Mouse (Mus musculus): ENCODE results near the gene Jtb. TPM values are rescaled to one million over a fixed set of nuclear protein-coding genes. Genes with fewer than 3 reads are reported as not detected.

Gene Jtb
- polyA plus RNA-seq, 1 experiment from 2014 or later: 89.6 TPM

DNA sequence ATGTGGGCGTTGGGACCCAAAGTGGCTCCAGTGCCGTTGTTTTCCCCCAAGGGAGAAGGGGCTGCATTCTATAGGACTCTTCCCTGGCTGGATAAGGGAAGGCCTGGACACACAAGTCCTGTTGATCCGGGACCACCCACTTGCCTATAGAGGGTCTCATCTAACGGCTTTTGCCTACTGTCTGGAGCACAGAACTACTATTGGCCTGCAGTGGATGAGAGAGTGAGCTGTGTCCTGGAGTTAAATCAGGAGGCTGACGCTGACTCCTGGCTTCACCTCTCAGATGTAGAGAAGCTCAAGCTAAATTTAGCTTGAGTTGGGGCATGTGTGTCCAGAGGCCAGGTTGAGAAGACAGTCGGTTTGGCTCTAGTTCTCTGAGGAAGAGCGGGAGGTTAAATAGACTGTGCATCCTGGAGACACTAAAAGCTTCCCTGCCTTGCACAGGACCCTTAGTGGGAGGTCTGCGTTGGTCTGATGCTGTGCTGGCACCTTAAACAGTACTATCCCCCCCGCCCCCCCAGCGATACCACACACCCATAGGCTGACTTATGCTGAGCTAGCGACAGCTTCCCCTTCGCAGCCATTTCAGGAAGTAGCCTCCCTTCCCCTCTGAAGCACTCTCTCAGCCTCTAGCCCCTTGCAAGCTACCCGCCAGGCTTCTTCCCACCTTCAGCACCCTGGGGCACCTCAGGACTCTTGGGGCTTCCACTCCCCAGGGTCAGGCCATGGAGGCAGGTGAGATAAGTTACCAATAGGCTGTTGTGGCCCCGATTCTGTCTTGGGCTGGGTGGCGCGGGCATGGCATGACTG lies 34.7 kb downstream of the Jtb start:
- peak overlapping the region; percentile 88 for H3K4me2 ChIP-seq (ENCODE audit: low read depth, low read length)
- no peaks in the 10 kb centered on the region for H3K27me3 ChIP-seq (ENCODE audit: control insufficient read depth, insufficient read depth, low read length)
- peaks cover 25% of the 10 kb centered on the region for H3K36me3 ChIP-seq (ENCODE audit: control insufficient read depth, insufficient read depth)
- peak overlapping the region; percentile 81 for H3K4me3 ChIP-seq (ENCODE audit: low read length)
- H3K27ac ChIP-seq (ENCODE audit: low read length): peak overlapping the region; percentile 99
- WGBS: 14% methylated on average over 16 of the region's 16 CpGs
- ATAC-seq (replicated peaks; ENCODE audit: extremely low read depth, insufficient read depth, low FRiP score): peak; percentile 53
- peaks cover 16% of the 10 kb centered on the region for H3K4me1 ChIP-seq (ENCODE audit: control insufficient read depth, insufficient read depth, low read length)
- no peaks in the 10 kb centered on the region for H3K9me3 ChIP-seq (replicated peaks; ENCODE audit: control insufficient read depth, low read length)
- H3K9ac ChIP-seq (ENCODE audit: low read length): peak overlapping the region; percentile 96

DNA sequence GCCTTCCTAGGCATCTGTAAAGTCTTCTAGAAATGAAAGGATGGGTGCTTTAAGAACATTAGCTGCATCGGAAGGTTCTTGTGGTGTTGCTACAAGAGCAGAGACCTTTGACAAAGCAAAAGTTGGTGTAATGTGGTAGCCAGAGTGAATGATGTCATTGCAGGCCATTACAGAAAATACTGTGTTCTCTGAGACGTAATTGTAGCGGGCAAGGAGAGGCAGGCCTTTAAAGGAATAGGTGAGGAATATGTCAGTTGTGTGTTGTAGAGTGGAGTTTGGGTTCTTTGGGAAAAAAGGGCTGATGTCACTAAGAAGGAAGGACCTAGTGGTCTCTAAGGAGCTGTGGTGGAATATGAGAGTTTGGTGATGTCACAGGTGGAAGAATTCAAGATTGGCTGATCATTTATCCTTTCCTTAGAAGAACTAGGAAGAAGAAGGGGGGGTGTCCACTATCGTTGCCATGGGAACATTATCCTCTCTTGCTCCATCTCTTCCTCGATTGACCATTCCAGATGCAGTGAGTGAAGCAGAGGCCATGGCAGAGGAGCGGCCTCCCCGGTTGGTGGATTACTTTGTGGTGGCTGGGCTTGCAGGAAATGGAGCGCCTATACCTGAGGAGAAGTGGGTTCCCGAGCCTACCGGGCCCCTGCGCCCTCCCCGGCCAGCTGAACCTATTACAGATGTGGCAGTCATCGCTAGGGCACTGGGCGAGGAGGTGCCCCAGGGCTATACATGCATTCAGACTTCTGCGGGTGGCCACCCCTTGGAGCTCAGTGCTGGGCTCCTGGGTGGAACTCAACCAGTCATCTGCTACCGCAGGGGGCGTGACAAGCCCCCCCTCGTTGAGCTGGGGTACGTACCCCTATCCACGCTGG lies 35.7 kb downstream of the Jtb start:
- peak overlapping the region; percentile 99 for H3K27ac ChIP-seq (ENCODE audit: low read length)
- no peak for ATAC-seq (replicated peaks; ENCODE audit: extremely low read depth, insufficient read depth, low FRiP score)
- 92% methylated on average over 20 of the region's 20 CpGs for WGBS
- H3K9me3 ChIP-seq (replicated peaks; ENCODE audit: control insufficient read depth, low read length): no peaks in the 10 kb centered on the region
- peak overlapping the region; percentile 88 for H3K4me2 ChIP-seq (ENCODE audit: low read depth, low read length)
- no peaks in the 10 kb centered on the region for H3K27me3 ChIP-seq (ENCODE audit: control insufficient read depth, insufficient read depth, low read length)
- peaks cover 20% of the 10 kb centered on the region for H3K36me3 ChIP-seq (ENCODE audit: control insufficient read depth, insufficient read depth)
- H3K4me1 ChIP-seq (ENCODE audit: control insufficient read depth, insufficient read depth, low read length): peaks cover 16% of the 10 kb centered on the region
- peak overlapping the region; percentile 81 for H3K4me3 ChIP-seq (ENCODE audit: low read length)
- H3K9ac ChIP-seq (ENCODE audit: low read length): peak overlapping the region; percentile 96

DNA sequence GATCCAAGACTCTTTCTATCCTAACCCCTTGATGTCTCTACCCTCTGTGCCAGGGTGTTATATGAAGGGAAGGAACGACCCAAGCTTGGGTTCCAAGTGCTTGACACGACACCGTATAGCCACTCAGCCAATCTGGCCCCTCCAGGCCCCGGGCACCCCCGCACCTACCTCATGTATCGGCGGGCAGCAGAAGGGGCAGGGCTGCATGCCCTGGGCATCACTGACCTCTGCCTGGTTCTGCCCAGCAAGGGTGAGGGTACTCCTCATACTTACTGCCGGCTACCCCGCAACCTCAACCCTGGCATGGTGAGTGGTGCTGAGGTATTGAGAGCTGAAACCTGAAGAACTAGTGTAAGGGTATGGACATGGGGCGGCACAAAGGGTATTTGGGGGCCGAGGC lies 36.8 kb downstream of the Jtb start:
- H3K9ac ChIP-seq (ENCODE audit: low read length): no peak overlapping the region
- WGBS: 93% methylated on average over 11 of the region's 11 CpGs
- no peak overlapping the region for H3K4me2 ChIP-seq (ENCODE audit: low read depth, low read length)
- H3K4me1 ChIP-seq (ENCODE audit: control insufficient read depth, insufficient read depth, low read length): peaks cover 16% of the 10 kb centered on the region
- peaks cover 25% of the 10 kb centered on the region for H3K36me3 ChIP-seq (ENCODE audit: control insufficient read depth, insufficient read depth)
- ATAC-seq (replicated peaks; ENCODE audit: extremely low read depth, insufficient read depth, low FRiP score): no peak
- H3K9me3 ChIP-seq (replicated peaks; ENCODE audit: control insufficient read depth, low read length): no peaks in the 10 kb centered on the region
- no peak overlapping the region for H3K4me3 ChIP-seq (ENCODE audit: low read length)
- H3K27me3 ChIP-seq (ENCODE audit: control insufficient read depth, insufficient read depth, low read length): no peaks in the 10 kb centered on the region
- H3K27ac ChIP-seq (ENCODE audit: low read length): no peak overlapping the region

DNA sequence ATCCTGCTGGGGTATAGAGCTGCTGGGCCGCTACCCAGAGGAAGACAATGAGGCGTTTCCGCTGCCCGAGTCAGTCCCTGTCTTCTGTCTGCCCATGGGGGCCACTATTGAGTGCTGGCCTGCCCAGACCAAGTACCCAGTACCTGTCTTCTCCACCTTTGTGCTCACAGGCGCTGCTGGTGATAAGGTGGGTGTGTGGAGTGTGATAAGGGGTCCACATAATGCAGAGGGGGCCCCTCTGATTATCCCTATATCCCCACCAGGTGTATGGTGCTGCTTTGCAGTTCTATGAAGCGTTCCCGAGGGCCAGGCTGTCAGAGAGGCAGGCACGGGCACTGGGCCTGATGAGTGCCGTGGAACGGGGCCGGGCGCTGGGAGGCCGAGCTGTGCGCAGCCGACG lies 37.6 kb downstream of the Jtb start:
- peaks cover 22% of the 10 kb centered on the region for H3K36me3 ChIP-seq (ENCODE audit: control insufficient read depth, insufficient read depth)
- no peaks in the 10 kb centered on the region for H3K27me3 ChIP-seq (ENCODE audit: control insufficient read depth, insufficient read depth, low read length)
- H3K27ac ChIP-seq (ENCODE audit: low read length): no peak overlapping the region
- no peak overlapping the region for H3K4me2 ChIP-seq (ENCODE audit: low read depth, low read length)
- peaks cover 16% of the 10 kb centered on the region for H3K4me1 ChIP-seq (ENCODE audit: control insufficient read depth, insufficient read depth, low read length)
- H3K9me3 ChIP-seq (replicated peaks; ENCODE audit: control insufficient read depth, low read length): no peaks in the 10 kb centered on the region
- H3K9ac ChIP-seq (ENCODE audit: low read length): no peak overlapping the region
- no peak overlapping the region for H3K4me3 ChIP-seq (ENCODE audit: low read length)
- WGBS: 88% methylated on average over 16 of the region's 16 CpGs
- no peak for ATAC-seq (replicated peaks; ENCODE audit: extremely low read depth, insufficient read depth, low FRiP score)

DNA sequence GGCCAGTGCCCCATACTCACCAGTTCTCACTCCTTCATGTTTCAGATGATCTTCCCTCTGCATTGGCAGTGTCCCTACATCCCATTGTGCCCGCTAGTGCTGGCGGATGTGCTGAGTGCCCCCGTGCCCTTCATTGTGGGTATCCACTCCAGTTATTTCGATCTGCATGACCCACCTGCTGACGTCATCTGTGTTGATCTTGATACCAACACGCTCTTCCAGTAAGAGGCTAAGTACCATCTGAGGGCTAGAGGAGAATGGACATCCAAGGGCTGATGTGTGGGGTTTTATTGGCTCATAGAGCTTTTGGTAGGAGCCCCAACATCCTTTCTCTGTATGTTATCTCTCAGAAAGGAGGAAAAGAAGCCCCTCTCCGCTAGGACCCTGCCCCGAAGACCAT lies 39.4 kb downstream of the Jtb start:
- no peak overlapping the region for H3K9ac ChIP-seq (ENCODE audit: low read length)
- H3K4me2 ChIP-seq (ENCODE audit: low read depth, low read length): no peak overlapping the region
- no peaks in the 10 kb centered on the region for H3K9me3 ChIP-seq (replicated peaks; ENCODE audit: control insufficient read depth, low read length)
- no peak overlapping the region for H3K4me3 ChIP-seq (ENCODE audit: low read length)
- WGBS: 93% methylated on average over 8 of the region's 8 CpGs
- no peaks in the 10 kb centered on the region for H3K27me3 ChIP-seq (ENCODE audit: control insufficient read depth, insufficient read depth, low read length)
- peaks cover 26% of the 10 kb centered on the region for H3K36me3 ChIP-seq (ENCODE audit: control insufficient read depth, insufficient read depth)
- H3K27ac ChIP-seq (ENCODE audit: low read length): no peak overlapping the region
- H3K4me1 ChIP-seq (ENCODE audit: control insufficient read depth, insufficient read depth, low read length): peaks cover 10% of the 10 kb centered on the region
- ATAC-seq (replicated peaks; ENCODE audit: extremely low read depth, insufficient read depth, low FRiP score): no peak

DNA sequence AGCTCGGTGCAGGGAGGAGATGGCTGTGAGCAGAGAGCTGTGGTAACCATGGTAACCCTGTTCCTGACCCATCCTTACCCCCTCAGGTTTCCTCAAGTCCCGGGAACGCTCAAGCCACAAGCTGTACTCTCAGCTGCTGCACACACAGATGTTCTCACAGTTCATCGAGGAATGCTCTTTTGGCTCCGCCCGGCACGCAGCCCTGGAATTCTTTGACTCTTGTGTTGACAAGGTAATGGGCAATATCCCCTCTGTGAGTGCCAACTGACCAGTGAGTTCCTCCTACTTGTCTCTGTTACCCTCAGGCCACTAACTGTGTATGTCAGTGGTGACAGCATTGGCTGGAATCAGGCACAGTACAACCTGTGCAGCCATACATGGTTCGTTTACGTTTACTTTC lies 40.8 kb downstream of the Jtb start:
- H3K9ac ChIP-seq (ENCODE audit: low read length): no peak overlapping the region
- ATAC-seq (replicated peaks; ENCODE audit: extremely low read depth, insufficient read depth, low FRiP score): no peak
- no peak overlapping the region for H3K4me3 ChIP-seq (ENCODE audit: low read length)
- no peak overlapping the region for H3K27ac ChIP-seq (ENCODE audit: low read length)
- 64% methylated on average over 9 of the region's 9 CpGs for WGBS
- H3K27me3 ChIP-seq (ENCODE audit: control insufficient read depth, insufficient read depth, low read length): no peaks in the 10 kb centered on the region
- H3K36me3 ChIP-seq (ENCODE audit: control insufficient read depth, insufficient read depth): peaks cover 36% of the 10 kb centered on the region
- H3K4me1 ChIP-seq (ENCODE audit: control insufficient read depth, insufficient read depth, low read length): peaks cover 3% of the 10 kb centered on the region
- no peaks in the 10 kb centered on the region for H3K9me3 ChIP-seq (replicated peaks; ENCODE audit: control insufficient read depth, low read length)
- H3K4me2 ChIP-seq (ENCODE audit: low read depth, low read length): no peak overlapping the region

DNA sequence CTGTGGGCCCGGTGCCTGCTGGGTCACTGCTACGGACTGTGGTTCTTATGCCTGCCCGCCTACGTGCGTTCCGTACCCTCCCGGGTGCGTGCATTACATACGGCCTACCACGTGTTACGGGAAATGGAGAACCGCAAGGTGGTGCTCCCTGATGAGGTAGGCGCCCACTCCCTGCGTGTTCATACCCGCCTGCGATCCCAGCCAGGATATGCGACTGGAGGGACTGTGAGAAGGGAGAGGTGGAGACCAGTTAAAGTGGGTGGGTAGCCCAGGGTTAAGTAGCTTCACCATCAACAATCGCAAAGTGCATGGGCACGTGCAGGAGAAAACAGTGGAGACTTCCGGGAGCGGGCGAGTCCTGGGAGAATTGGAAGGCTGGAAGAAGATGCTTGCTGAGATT lies 42.5 kb downstream of the Jtb start:
- WGBS: 89% methylated on average over 22 of the region's 22 CpGs
- H3K27ac ChIP-seq (ENCODE audit: low read length): no peak overlapping the region
- H3K9ac ChIP-seq (ENCODE audit: low read length): no peak overlapping the region
- no peak overlapping the region for H3K4me2 ChIP-seq (ENCODE audit: low read depth, low read length)
- H3K27me3 ChIP-seq (ENCODE audit: control insufficient read depth, insufficient read depth, low read length): no peaks in the 10 kb centered on the region
- peaks cover 46% of the 10 kb centered on the region for H3K36me3 ChIP-seq (ENCODE audit: control insufficient read depth, insufficient read depth)
- H3K4me1 ChIP-seq (ENCODE audit: control insufficient read depth, insufficient read depth, low read length): no peaks in the 10 kb centered on the region
- no peaks in the 10 kb centered on the region for H3K9me3 ChIP-seq (replicated peaks; ENCODE audit: control insufficient read depth, low read length)
- no peak for ATAC-seq (replicated peaks; ENCODE audit: extremely low read depth, insufficient read depth, low FRiP score)
- H3K4me3 ChIP-seq (ENCODE audit: low read length): no peak overlapping the region

DNA sequence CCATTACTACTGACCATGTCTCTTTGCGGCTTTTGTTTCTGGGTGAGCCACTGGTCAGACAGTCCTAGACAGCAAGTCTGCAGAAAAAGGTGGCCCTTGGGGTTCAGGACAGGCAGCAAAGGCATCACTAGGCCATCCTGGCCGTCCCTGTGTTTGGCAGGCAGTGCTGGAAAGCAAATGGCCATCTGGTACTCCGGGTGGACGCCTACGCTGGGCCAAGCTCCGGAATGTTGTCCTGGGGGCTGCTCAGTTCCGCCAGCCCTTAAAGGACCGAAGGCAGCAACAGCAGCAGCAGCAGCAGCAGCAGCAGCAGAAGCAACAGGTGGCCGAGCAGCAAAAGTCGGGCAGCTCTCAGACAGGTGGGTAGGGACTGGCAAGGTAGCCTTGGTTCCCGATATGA lies 43.9 kb downstream of the Jtb start:
- Histone ChIP-seq H3K4me3 (ENCODE audit: low read length) (no peak overlapping the region), H3K27ac (ENCODE audit: low read length) (no peak overlapping the region), H3K4me1 (ENCODE audit: control insufficient read depth, insufficient read depth, low read length) (no peaks in the 10 kb centered on the region), H3K9ac (ENCODE audit: low read length) (no peak overlapping the region), H3K9me3 (replicated peaks; ENCODE audit: control insufficient read depth, low read length) (no peaks in the 10 kb centered on the region), H3K4me2 (ENCODE audit: low read depth, low read length) (no peak overlapping the region), H3K36me3 (ENCODE audit: control insufficient read depth, insufficient read depth) (peaks cover 58% of the 10 kb centered on the region), H3K27me3 (ENCODE audit: control insufficient read depth, insufficient read depth, low read length) (no peaks in the 10 kb centered on the region)
- no peak for ATAC-seq (replicated peaks; ENCODE audit: extremely low read depth, insufficient read depth, low FRiP score)
- WGBS: 90% methylated on average over 11 of the region's 11 CpGs

DNA sequence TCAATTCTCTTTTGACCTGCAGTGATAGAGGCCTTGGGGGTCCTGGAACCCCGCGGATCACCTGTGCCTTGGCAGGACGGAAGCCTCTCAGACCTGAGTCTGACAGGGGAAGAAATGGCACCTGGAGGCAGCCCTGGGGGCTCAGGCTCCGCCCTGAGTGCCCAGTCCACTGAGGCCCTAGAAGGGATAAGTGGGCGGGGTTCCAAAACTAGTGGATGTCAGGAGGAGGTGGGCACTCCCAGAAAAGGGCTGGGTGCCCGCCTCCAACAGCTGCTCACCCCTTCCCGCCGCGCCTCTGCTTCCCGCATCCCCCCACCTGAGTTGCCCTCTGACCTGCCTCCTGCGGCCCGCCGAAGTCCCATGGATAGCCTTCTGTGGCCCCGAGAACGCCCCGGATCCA lies 45.5 kb downstream of the Jtb start:
- peaks cover 57% of the 10 kb centered on the region for H3K36me3 ChIP-seq (ENCODE audit: control insufficient read depth, insufficient read depth)
- no peak overlapping the region for H3K9ac ChIP-seq (ENCODE audit: low read length)
- WGBS: 53% methylated on average over 16 of the region's 16 CpGs
- no peaks in the 10 kb centered on the region for H3K4me1 ChIP-seq (ENCODE audit: control insufficient read depth, insufficient read depth, low read length)
- no peak overlapping the region for H3K4me2 ChIP-seq (ENCODE audit: low read depth, low read length)
- H3K4me3 ChIP-seq (ENCODE audit: low read length): no peak overlapping the region
- no peaks in the 10 kb centered on the region for H3K9me3 ChIP-seq (replicated peaks; ENCODE audit: control insufficient read depth, low read length)
- no peak overlapping the region for H3K27ac ChIP-seq (ENCODE audit: low read length)
- no peak for ATAC-seq (replicated peaks; ENCODE audit: extremely low read depth, insufficient read depth, low FRiP score)
- no peaks in the 10 kb centered on the region for H3K27me3 ChIP-seq (ENCODE audit: control insufficient read depth, insufficient read depth, low read length)
